Mouse (Mus musculus) urinary bladder, postnatal 4 days (tissue): Measurements from ENCODE around the gene Spag16.
"Not testable (repeated sequence)": the region's sequence is repeated elsewhere in the genome, so short reads cannot be mapped to it uniquely, and the experiment has no call there.

Experiments used
- DNase-seq, 2 experiments: peaks; one replicate each; pipeline ENCODE4 v3.0.0; 2021 to 2022; ENCODE audit warnings: low spot score in 2 of 2

Spag16 gene

DNA sequence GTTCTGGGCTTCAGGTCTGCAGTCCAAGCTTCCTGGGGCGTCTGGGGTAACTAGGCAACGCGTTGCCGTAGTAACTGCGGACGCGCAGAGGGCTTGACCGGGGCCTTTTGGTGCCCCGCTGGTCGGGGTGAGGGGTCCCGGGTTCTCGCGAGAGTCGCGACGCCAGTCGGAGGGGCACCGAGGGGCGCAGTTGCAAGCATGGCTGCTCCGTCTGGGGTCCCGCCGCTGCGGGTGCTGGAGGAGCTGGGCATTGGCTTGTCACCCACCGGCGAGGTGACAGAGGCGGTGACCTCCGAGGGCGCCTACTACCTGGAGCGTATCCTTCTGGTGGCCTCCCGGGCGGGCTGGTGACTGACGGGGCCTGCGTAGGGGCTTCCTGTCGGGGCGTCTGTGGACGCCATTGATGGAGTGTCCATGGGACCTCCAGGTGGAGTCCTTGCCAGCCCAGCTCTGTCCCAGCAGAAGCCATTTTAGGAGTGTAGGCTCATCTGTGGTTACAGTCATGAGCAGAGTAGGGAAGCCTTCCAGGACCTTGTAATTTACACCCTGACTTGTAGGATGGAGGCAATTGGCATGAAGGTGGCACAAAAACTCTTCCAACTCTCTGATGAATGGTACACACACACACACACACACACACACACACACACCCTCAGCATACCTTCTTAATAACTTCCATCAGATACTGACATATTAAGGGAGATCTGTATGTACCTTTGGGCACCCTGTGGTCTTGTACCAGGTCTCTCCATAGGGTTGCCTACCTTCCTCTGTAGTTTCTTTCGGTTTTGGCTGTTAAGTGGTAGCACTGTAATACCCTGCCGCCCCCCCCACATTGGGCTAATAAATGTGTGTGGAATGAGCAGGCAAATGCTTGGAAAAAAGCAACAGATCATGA lies at the start of gene Spag16:
Spag16 (plus strand) TSS at position 165 of the 898 bp plus-strand sequence.
- DNase-seq = peak in 1 of 2 experiments; percentile 21

DNA sequence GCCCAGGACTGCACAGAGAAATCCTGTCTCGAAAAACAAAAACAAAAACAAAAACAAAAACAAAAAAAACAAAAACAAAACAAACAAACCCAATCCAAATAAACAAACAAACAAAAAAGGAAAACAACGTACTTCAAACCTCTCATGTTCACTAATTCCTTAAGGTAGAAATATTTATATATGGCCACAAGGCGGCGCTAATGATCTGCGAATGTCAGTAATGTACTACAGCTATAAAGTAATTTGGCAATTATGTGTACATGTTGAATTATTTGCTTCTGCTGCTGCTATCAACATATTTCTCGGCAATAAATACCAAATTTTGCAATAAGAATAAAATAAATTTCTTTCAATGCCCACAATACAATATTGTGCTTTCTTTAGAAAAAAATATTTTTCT lies 41.6 kb upstream of the Spag16 start:
- DNase-seq = no peak

DNA sequence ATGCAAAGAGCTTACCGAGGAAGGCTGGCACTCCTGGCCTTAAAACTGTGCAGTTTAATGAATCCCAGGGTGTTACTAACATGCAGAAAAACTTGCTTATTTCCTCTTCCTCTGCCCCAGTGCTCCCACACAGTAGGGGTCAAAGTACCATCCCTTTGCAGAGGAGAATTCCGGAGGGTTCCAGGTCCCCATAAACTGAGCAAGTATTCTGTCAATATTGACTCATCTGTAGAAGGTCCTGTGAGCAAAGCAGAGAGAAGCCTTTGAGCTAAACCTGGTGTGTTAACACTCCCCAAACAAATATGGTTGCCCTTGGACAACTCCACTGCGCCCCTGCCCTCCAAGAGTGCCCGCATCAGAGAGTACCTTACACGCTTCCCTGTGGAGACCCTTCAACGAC lies 40.1 kb upstream of the Spag16 start:
- DNase-seq = no peak

DNA sequence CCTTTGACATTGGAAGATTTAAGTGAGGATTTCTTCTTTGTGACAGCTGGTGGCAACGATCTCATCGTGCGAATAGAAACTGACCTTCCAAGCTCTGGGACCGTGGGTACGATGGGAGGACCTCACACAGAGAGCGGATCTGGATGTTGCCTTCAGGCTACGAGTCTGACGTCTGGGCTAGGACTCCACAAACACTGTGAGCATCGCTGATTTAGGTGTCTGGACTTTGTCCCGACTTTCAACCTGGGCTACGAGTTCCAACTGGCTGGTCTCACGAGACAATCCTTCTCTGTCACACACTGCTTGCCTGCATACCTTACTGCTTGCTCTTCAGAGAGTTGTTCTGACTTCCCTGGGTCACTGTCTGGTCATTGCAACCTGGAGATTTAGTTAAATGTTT lies 39.4 kb upstream of the Spag16 start:
- DNase-seq = no peak

DNA sequence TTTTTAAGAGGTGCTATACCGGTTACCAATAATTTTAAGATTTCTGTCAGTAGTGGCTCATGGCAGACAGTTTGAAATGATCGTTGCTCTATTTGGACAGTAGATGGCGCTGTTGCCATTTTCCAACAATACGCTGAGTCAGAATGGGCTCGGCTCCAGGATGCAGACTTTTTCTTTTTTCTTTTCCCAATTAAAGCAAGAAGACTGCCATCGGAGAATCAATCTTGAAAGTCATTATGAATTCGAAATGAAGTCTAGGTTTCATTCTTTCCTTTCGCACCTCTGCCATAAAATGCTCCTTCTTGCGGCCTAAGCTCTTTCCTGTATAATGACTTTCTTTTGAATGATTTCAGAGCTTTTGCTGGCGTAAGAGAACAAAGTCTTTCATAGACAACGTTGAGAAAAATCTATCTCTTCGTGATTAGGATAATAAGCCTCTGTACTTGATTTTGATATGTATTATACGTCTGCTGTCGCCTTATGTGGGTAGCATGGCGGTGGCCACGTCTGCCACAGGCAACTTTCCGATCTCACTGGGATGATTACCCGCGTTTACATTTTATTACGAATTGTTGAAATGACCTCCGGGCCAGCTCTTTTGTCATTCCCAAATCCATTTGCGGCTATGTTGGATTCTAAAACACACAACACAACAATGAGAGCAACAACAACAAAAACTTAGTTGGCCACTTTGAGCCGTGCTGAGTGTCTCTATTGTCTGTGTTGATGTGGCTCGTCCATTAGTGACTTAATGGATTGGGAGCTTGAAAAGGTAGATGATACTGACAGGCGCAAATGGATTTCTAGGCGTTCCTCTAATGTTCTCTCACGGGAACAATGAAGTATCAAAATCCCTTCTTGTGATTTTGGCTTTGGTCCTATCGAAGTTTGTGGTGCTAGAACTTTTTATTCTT lies 36.2 kb upstream of the Spag16 start:
- DNase-seq = peak; percentile 38 to 61

DNA sequence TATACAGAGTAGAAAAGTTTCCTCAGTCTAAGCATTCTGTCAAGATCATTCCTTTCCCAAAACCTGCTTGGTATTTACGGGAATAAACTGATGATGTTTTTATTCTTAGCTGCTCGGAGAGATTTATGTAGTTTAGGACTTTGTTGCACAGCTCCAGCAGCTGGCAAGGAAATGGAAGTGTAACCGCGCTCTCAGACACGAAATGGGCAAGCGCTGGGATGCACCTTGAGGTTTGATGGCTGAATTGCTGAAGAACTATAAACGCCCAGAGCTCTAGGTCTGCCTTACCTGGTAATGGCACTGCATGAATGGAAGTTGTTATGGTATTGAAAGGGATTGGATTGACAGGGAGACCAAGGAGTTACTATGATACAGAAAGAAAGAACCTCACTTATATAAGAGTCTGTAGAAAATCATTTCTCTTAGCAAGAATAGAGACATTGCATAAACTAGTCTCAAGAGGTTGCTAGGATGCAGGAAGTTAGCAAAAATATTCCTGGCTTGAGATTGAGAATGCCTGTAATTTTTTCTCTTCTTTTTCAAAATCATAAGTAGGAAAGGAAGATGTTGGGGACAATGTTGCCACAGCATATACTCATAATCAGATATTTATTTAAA lies 27.7 kb upstream of the Spag16 start:
- no peak for DNase-seq

DNA sequence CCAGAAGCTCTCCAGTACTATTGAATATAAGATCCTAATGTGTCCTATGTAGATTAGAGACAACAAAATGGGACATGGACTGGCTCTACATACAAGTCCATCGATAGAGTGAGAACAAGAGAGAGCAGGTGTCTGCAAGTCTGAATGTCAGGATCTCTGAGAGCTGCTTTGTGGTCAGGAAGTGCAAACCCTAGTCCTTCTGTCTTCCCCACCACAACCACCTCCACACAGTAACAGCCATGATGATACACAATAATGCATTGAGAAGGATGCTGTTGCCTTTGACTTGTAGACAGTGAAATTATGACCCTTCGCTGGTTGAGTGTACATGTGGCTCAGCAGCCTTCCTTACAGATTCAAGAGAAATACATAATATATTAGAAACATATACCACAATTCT lies 16.6 kb upstream of the Spag16 start:
- DNase-seq = no peak

DNA sequence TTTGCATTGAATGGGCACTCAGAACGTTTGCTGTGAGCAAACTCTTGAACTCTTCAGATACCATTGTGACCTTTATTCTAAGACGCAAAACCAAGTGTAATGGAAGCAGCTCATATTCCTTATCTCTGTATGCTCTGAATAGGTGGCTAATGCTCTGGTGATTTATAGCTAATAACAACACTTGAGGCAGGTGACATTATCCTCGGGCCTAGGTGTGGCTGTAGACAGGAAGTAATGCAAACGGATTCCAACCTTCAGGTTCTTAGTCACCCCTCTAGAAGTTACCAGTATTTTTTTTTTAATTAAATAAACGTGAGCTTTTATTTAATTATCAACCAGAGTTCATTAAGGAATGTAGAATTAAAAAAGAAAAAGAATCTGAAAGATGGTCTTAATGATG lies 1.1 kb upstream of the Spag16 start:
- not testable (repeated sequence) for DNase-seq

DNA sequence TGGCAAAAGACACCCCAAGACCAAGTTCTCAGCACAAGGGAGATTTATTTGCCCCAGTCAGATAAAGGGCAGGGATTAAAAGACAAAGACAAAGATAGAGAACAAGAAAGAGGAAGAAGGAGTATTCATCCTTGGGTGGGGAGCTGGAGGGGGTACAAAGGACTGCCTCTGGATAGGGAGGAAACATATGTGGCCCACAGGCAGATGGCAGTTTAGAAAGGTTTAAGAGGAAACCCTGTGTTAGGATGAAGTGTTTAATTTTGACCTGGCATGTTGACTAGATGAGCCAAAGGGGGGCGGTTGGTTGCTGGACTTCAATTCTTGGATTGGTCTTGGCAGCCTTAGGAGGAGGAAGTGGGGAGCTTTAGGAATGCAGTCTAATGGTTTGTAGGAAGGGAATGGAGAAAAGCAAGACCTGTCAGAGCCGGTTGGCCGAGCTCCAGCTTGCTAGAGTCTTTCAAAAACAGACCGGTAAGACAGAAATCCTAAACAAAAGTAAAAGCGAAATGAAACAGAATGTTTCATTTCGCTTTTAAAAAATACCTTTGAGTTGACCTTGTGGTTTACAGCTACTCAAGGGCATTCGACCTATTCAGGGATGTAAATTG lies 2.2 kb downstream of the Spag16 start:
- no peak for DNase-seq

DNA sequence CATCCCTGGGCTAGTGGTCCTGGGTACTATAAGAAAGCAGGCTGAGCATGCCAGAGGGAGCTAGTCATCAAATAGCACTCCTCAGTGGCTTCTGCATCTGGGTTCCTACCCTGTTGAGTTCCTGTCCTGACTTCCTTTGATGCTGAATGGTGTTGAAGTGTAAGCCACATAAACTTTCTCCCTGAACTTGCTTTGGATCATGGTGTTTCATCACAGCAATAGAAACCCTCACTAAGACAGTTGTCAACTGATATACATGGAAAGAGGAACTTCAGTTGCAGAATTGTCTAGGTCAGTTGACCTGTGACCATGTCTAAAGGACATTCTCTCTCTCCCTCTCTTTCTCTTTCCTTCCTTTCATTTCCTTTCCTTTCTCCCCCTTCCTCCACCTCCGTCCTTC lies 3.8 kb downstream of the Spag16 start:
- no peak for DNase-seq

DNA sequence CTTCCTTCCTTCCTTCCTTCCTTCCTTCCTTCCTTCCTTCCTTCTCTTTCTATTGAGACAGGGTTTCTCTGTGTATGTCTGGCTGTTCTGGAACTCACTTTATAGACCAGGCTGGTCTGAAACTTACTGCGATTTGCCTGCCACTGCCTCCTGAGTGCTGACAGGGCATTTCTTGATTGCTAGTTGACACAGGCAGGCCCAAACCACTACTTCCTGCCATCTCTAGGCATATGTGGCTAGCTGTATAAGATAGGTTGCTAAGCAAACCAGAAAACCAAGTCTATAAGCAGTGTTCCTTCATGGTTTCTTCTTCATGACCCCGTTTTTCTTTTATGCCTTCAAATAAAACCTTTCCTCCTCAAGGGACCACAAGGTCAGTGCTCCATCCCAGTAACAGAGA lies 4.2 kb downstream of the Spag16 start:
- no peak for DNase-seq

DNA sequence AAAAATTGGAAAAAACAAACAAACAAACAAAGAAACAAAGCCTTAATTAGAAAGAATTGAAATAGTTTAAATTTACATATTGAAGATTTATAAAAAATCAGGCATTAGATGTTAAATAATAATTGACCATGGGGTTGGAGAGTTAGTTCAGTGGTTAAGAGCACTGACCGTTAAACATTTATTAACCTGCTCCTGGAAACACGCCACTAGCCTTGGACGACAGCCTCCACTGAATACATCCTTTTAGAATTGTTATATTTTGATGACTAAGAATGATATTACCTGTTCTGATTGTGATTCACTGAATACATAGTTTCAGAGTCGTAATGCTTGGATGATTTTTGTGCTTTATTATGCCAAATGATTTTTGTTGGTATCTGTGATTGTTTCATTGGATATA lies 6.7 kb downstream of the Spag16 start:
- not testable (repeated sequence) for DNase-seq

DNA sequence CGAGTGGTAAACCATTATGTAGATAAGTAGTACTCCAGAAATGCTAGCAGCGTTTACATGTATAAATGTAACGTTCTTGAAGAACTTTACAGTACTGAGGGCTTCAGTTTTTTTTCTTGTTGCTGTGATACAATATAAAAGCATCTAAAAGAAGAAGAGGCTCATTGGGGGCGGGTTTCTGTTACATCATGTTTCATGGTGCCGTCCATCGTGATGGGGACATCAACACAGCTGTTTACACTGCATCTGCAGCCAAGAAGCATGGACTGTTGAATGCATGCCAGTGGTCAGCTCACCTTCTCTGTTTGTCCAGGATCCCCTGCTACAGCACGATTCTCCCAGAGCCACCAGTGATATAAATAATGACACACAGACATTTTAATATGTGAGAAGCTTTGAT lies 26.7 kb downstream of the Spag16 start:
- no peak for DNase-seq

DNA sequence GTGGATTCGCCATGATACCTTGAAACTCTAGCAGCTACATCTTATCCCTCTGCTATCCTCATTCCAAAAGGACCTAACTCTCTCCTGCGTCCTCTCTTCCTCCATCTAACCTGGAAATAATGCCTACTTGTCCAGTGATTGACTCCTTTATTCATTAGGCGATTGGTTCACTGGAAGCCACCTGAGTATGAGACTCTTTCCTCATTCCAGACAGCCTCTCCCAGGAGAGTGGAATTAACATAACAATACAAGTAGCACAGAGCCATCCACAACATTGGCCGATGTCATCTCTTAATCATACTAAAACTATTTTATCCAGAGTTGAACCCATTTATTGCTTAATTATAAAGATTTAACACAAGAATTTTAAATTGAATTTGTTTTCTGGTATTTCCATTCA lies 41.0 kb downstream of the Spag16 start:
- no peak for DNase-seq

DNA sequence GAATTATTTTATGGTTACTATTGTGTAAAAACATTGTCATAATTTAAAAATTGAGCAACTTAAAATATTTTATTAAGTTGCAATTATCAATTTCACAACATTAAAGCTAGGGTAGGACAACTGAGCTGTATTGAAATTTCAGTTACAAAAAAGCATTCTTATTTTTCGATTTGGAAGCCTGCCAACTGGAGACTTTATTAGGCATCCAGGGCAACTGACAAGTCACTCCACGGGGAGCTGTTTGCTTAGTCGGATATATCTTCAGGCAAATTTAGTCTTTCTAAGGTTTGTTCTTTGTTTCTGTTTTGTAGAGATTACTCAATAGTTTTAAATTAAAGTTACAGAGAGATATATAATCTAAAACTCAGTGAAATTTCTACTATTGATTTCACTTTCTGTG lies 129.8 kb downstream of the Spag16 start:
- no peak for DNase-seq

DNA sequence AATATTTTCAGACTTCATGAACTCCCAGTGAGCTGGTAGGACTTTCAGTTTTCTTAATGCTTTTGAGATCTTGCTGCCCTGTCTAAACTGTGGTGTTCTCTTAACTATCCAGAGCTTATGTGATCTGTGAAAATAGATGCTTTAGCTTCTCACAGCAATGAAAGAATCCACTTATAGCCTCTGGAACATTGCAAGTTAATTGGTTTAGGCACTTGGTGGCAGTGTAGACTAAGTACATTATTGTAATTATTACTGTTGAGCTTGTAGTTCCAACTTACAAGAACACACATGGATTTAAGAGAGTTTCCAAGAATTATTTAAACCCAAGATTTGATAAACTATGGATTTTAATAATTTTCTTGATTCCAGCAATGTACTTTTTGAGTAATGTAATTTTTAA lies 170.1 kb downstream of the Spag16 start:
- DNase-seq = no peak

DNA sequence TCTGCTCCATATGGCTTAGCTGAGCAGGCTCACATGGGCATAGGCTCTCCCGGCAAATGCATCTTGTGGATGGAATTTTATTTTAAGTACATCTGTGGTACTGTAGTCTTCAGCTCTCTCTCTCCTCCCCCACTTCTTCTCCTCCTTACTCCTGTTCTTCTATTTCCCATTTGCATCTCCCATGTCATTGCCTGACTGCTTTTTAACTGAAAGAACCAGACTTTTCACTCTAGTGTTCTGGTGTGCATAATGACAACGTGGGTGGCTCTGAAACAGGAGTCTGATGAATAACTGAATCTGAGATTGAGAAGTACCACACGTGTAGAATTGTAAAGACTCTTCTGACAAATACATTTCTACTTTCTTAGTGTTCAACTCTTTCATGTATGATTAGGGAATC lies 186.2 kb downstream of the Spag16 start:
- DNase-seq = no peak

DNA sequence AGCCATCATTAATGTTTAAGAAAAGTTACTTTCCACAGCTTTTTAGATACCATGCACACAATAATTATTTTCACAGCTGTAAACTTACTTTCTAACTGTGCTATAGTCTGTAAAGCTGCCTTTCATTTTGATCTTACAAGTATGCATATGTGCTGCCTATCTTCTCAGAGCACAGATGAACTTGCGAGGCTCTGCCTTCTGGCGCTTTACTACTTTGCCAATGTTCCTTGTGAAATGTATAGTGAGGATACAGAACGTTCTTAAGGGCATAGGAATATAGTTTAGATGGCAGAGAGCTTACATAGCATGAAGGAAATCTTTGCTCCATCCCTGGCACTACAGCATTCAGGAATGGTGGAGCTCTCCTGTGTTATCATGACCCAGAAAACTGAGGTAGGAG lies 210.6 kb downstream of the Spag16 start:
- DNase-seq = no peak

DNA sequence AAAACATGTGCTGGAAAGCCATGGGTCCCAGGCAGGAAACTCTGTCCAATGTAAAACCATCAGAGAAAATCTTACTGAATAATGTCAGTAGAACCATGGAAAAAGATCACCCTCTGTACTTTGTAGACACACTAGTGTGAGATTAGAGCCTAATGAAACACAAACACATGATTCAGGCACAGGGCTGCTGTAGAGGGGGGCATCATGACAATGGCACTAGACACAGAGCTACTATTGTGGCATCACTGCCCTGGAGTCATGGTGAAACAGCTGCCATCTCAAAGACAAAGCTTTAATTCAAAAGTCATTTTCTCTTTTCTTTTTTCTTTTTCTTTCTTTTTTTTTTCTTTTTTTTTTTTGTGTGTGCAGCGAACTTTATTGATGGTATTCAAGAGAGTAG lies 240.6 kb downstream of the Spag16 start:
- no peak for DNase-seq

DNA sequence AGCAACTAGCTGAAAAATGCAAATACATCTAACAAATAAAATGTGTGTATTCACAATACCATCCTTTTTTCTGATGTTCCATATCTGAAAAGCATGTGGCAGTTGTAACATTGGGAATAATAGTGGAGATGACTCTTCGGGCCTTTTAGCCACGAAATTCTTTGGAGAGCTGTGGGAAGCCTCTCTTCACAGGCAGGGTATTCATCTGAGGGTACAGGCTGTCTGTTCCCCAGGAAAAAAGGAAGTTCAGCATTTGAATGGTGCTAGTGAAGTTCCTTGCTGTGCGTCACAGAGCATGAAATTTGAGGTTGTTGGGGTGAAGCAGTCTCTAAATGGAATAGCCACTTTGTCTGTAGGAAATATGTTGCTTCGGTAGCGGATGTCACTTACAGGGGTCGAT lies 246.7 kb downstream of the Spag16 start:
- no peak for DNase-seq

DNA sequence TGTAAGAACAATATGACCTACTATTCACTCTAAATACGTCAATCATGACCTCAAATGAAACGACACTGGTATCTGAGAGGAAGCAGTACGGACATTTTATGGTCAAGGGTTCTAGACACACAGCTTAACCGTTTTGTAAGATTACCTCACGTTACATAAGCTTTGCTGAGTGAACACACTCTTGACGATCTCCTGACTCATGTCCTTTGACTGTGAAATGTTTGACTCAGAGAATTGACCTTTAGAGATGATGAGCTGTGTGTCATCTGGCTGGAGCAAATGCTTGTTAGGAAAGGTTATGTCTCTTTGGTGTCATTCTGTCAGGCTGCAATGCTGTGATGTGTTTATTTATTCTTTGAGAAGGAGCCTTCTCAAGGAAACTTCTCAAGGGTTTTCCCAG lies 252.0 kb downstream of the Spag16 start:
- no peak for DNase-seq
